Mouse (Mus musculus) layer of hippocampus, adult 9-10 months (tissue): ENCODE data around the gene Apol7a.
A peak's percentile ranks its signal among the peaks of the same experiment; 100 is the strongest.

ENCODE experiments used
- DNase-seq: peaks from one replicate; pipeline ENCODE4 v3.0.0; 2022; ENCODE audit warnings: low spot score

The Apol7a gene

DNA sequence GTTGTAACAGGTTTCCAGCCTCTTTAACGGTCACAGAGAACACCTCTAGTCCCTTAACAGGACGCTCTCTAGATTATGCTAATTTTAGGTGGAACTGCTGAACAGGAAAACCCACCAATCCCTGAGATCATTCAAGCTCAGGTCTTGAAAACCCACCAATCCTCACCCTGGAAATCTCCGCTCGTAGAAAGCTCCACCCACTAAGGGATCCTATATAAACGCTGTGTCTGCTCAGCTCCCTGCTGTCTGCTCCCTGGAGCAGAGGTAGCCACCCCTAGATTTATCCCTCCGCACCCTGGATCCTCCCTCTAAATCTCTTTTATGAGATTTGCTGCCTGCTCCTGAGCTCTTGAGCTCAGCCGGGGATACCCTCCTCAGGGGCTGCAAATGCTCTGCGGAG is 28.3 kb downstream of the Apol7a start:
- no peak for DNase-seq

DNA sequence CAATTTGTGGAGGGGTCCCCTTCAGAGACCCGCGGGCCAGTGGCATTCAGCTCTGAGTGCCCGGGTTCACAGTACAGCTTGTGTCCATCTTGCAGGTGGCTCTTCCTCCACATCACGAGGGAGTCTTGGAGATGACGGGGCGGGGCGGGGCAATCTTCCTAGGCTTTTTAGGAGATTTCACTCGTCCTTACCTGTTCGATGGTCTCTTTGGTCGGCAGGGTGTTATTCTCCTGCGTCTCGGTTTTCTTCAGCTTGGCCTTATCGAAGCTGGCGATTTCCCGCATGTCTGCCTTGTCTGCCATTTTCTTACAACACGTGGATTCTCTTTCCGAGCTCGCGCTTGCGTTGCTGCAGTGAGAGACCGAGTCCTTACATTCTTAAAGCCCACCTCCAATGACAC is 28.9 kb downstream of the Apol7a start:
- DNase-seq, result no peak

DNA sequence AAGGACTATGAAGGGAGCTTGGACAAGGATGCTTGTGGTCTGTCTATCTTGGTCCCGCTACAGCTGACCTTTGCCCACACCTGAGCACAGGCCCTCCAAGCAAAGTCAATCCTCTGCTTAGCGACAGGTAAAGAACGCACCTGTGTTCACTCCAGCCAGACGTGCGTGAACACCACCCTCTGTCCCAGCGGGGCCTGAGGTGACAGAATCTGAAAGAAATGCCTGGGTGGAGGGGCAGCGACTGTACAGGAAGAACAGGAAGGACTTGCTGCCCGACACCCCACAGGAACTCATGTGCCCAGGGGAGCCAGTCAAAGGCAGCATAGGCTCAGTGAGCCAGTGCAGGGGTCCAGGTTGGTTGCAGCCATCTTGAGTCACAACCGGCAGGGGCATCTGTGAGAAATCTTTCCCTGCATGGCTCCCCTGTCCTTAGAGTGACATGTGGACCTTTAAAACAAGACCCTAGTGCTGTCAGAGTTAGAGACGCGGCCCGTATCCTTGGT is 30.0 kb downstream of the Apol7a start:
- DNase-seq, result no peak

DNA sequence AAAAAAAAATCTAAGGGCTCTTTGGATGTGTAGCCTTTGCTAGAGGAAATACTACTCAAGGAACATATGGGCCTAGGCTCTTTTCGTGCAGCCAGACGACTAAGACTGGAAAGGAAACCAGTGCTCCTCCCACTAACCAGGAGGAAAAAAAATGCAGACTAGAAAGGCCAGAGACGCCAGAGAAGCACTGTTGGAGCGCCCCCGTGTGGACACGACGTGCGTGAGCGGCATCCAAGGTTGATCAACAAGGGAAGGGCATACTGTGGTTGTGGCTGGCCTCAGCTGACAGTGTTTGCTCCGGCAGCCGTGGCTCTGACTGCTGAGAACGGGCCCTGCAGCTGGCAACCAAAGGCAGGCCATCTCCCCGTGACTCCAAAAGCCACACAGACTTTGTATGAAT is 30.8 kb downstream of the Apol7a start:
- peak; percentile 94 for DNase-seq

DNA sequence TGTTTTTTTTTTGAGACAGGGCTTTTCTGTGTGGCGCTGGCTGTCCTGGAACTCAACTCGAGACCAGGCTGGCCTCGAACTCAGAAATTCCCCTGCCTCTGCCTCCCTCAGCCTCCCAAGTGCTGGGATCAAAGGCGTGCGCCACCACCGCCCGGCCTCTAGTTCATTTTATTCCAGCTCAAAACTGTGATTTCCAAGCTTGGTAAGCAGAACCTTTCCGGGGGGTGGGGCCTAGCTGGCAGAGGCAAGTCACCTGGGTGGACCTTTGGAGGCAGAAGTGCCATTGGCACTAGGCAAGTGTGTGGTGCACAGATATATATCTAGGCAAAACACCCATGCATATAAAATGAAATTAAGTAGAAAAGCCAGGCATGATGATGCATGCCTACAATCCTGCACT is 31.4 kb downstream of the Apol7a start:
- DNase-seq, result no peak

DNA sequence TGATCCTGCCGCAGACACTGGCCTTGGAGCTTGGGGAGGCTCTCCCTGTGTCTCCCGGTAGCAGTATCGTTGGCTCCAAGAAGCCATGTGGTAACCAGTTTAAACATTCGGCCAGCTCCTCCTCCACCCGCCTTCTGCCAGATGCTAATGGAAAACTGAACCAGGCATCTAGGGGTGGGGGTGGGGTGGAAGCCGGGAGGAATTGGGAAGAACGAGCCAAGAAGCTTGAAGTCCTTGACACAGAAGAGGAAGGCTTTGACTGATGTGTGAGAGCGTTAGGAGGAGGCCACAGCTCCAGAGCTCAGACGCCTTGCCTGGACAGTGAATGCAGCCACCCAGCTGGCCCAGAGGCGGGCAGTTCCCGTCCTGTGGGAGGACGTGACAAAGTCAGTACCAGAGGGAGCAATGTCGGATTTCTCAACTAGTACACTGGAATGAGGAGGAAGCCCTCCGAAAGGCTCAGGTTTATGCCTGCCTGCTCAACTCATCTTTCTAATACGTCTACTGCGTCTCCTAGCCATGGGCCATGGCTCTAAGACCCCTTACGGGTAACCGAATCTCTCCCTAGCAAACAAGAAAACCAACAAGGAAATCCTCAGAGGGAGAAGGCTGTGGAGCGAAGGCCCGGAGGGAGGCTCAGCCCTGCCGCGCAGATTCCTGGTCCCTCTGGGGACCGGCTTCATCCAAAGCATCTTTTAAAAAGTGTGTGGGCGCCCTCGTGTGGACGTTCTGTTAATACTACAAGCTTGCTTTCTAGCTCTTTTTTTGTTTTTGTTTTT is 32.0 kb downstream of the Apol7a start:
- DNase-seq, result peak; percentile 59

DNA sequence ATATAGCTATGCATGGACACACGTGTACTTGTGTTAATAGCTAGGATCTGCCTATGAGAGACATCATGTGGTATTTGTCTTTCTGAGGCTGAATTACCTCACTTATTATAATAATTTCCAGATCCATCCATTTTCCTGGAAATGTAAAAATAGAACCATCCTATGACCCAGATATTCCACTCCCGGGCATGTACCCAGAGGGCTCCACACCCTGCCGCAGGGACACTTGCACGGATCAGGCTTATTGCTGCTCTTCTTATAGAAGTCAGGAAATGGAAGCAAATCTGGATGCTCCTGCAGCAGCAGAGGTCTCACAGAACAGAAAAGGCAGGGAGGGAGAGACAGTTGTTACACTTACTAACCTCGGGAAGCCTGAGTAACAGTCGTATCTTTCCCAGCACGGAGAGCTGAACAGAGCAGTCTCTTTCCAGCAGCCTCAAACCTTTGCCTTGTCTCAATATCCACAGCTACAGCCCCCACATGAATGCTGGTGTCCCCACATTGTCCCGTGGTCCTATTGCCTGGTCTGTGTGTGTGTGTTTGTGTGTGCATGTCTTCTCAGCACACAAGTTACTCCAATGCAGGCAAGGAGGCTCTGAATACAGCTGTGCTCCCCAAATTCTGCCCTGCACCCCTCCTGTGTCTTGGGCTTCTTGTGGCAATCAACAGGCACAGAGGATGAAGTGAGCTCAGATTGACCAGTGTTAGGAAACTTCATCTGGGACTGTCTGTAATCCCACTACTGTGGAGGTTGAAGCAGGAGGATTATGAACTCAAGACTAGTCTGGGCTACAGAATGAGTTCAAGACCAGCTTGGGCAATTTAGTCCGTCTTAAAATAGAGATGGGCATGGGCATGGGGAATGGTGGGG is 33.0 kb downstream of the Apol7a start:
- DNase-seq, result no peak

DNA sequence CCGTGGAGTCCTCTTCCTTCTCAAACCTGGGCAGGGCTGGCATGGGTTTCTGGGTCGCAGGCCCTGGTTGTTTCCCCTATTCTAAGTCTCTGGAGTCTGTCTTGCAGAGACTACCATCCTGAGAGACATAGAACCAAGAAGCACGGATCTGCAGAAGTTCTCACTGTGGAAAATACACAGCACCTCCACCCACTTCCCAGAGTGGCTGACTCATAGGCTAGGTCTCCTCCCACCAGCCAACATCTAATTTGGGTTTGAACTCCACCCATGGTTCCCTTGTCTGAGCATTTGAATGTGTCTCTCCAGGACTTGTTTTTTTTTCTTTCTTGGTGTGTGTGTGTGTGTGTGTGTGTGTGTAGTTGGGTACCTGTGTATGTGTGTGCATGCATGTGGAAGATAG is 34.9 kb downstream of the Apol7a start:
- DNase-seq, result no peak

DNA sequence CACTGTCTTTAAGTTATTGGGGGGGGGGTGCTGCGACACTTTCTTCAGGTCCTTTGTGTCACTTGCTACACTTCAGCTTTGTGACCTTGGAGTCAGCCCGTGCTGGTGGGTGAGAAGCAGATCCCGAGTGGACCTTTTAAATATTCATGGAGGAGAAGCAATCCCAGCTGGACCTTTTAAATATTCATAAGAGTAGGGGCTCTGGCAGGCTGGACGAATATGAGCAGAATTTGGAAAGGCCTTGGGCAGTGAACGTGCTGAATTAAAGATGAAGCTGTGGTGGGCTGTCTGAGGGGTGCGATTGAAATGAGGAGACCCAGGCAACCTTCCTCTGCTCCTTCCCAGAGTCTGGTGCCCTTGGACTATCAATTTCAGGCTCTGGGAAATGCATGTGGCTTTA is 35.3 kb downstream of the Apol7a start:
- DNase-seq, result no peak

DNA sequence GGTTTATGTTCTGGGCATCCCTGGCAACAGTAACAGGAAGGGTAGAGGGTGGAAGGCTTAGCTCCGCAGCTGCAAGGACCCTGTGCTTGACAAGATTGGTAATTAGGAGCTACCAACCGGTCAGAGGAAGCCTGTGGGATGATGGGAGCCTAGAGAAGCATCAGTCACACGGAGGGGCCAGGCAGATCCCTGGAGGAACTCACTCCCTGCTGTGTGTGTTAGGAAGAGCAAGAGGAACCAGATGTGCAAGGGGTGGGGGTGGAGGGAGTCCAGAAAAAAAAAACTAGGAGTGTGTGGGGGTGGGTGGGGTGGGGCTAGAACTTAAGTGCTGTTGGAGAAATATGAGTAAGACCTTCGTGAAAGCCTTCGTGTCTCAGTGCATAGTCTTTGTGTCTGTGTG is 36.0 kb downstream of the Apol7a start:
- DNase-seq, result no peak

DNA sequence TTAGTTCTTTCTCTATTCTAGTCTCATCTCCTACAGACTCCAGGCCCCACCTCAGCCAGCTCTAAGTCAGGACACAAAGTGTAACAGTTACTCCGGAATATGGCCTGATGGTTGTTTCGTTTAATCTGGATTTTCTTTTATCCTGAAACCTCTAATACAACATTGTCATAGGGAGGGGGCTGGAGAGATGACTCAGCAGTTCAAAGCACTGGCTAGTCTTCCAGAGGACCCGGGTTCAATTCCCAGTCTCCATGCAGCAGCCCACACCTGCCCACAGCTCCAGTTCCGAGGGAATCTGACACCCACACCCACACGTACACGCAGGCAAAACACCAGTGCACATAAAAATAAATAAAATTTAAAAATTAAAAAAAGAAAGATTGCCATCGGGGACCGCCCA is 39.0 kb downstream of the Apol7a start:
- DNase-seq, result no peak

DNA sequence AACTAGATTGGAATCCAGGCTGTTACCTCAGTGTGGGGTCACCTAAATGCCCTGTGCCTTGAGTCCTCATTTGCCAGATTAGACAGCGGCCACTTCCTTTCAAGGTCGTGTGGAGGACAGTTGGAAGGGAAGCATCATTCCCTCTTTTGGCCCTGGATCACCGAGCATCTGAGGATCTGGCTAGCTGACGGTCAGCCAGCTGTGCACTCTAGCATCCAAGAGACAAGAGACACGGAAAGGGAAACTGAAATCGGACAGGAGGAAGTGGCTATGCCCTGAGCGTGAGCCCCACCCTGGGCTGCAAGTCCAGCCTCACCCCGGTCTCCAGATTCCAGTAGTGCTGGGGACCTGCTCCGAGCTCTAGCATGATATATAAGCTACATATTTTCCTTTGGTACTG is 39.4 kb downstream of the Apol7a start:
- no peak for DNase-seq

DNA sequence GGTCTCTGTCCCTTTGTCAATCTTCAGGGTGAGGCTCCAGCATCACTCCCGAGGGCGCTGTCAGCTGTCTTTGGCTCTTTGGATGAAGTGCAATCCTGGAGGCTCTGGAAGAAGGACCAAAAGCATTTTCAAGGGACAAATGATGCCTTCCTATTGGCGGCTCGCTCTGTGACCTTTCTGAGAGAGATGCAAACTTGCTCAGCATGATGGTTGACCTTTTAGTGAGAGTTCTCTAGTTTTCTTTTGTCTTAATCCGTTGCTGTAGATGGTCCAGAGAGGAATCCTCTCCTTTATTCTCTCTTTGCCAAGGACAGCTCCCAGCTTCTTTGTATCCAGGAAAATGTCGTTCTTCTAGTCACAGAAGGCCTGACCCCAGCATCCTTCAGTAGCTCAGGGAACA is 39.8 kb downstream of the Apol7a start:
- no peak for DNase-seq

DNA sequence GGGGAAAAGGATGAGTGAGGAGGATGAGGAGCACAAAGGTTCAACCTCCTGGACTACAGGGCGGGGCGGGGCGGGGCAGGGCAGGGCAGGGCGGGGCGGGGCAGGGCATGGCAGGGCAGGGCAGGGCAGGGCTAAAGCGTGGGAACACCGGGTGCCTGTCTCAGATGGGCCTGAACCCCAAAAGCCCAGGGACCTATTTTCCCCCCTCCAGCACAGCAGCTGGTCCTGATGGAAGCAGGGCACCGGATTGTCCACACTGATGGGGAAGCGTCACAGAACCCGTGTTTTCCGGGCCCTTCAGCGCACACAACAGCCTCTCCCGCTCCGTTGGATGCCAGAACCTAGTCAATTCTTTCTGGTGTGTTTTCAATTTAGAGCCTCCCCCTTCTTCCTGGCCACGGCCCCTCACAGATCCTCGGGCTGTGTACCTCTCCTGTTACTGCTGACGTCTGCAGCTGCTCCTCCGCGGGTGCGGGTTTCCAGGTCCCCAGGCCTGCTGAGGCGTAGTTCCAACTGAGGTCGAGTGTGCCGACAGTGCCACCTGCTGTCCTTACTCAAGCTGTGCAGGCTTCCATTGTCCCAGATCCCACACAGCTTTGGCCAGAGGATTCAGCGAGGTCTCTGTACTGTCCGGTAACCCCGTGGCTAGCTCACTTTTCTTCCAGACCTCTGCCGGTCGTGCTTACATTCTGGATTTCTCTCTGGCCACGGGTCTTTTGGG is 40.4 kb downstream of the Apol7a start:
- peak; percentile 85 for DNase-seq

DNA sequence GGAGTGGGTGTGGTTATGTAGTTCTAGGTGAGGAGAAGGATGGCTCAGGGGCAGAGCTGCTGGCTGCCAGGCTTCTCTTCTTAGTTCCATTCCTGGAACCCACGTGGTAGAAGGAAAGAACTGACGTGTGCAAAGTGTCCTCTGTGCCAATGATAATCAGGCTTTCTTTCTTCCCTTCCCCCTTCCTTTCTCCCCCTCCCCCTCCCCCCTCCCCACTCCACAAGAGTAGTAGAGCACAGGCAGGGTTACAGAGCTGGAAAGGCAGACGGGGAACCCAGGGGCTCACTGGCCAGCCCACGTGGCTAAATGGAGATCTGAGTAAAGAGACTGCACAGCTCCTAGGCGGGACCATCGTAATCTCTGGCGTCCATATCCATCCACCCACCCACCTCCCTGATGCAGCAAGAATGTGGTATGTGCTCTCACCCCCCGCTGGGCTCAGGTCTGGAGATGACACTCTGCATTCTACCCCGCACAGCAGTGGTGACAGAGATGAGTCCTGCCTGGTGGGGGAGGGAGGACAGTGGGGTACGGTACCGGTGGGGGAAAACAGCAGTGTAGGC is 42.6 kb downstream of the Apol7a start:
- no peak for DNase-seq

DNA sequence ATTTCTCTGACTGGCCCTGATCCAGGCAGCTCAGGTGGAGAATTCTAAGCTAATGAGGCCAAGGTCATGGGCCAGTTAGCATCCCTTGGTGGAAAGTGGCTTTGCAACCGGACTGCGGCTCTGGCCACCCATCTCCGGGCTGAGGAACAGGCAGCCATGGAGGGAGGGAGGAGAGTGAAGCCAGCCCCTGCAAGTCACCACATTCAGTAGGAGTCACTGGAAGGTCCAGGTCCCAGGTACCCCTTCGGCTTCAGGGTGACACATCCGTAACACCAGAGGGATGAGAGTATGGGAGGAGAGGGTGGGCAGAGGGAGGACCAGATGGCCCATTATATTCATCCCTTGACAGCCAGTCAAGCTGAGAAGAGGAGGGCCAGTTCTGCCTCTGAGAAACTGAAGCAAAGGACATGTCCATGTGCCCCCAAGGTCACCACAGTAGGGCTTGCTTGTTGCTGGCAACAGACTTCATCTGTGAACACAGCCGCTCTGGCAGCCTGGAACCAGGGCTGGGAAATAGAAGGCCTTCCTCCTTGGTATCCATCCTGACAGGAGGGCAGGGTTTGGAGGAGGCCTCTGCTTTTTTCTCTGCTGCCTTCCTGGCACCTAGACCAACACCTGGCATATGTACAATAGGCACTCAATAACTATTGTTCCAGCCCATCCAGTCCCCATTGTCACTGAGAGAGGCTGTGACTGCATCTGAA is 43.9 kb downstream of the Apol7a start:
- no peak for DNase-seq

DNA sequence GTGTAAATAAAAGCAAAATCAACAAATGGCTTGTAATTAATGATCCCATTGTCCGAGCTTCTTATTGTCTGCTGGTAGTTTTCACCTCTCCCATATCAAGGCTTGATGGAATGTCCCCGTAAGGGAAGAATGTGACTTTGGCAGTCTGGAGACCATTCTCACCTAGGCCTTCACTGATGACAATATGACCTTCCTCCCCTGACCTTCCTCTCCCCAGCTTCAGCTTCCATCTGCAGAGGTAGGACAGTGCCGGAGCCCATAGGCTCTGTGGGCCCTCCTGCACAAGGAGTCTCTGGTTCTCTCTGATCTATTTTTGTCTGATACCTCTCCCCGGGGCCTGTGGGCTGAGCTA is 44.4 kb downstream of the Apol7a start:
- no peak for DNase-seq

DNA sequence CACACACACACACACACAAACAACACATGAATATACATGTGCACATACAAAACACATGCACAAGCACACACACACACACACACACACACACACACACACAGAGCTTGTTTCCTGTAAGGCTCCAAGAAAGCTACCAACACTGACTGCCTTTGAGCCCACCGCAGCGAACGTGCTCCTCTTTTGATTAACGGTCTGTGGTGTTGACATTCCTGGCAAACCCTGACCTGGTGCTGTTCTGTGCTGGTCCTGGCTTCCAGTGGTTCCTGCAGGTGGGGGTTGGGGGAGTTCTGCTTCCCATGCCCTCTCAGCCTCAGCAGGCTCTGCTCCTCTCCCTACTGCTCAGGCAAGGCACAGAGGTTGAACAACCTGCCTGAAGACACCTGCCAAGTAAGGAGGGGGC is 45.1 kb downstream of the Apol7a start:
- no peak for DNase-seq

DNA sequence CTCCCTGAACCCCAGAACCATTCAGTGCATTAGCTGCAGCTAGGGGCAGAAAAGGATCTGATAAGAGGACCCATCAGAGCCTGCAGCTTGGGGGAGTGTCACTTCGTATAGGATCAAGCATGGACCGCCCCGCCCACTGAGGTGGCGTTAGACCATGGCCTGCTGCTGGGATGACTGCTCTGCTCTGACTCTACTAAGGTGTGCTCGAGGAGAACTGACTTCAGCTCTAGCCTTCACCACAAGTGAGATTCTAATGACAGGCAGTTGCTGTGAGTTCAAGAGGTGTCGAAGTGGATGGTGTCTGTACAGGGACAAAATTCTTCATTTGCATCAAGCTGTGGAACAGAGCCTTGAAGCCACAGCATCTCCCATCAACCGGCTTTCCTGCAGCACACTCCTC is 46.0 kb downstream of the Apol7a start:
- no peak for DNase-seq

DNA sequence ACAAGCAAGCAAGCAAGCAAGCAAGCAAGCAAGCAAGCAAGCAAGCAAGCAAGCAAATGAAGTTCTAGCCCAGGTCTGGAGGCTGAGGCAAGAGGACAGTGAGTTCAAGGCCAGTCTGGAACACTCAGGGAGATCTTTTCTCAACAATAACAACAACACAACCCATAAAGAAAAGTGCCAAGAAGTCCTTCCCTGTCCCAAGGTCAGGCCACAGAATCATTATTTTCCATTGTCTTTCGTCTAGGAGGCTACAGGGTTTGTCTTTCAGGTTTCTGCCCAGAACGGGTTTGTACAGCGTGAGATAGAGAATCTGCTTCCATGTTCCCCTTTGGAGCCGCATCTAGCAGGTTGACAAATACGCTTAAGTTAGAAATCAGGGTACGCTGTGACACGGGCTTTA is 48.8 kb downstream of the Apol7a start:
- no peak for DNase-seq

DNA sequence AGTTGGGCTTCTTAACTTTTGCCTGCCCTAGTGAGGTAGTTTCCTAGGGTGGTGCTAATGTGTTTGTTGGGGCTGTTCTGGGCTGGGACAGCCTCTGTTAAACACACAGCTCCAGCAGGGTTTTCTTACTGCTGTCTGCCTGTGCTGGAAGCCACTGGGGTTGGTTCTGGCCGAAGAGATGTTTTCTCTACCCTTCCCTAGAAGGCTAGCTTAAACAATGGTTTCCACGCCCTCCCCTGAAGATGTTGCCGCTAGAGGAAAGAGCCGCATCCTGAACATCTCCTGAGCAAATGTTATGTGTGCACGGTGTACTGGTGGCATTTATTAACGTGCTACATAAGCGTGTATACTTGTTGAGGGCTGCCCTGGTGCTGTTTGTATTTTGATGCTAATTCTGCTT is 50.8 kb downstream of the Apol7a start:
- DNase-seq, result no peak
